Mouse (Mus musculus): ENCODE measurements at regions not wholly inside any gene's neighbourhood (a gene's known extent, or its start where the extent isn't known, plus 50 kb on each side); places are given as distances from the start of the nearest gene placed in this dataset.
A peak's percentile ranks its signal among the peaks of the same experiment; 100 is the strongest.

DNA sequence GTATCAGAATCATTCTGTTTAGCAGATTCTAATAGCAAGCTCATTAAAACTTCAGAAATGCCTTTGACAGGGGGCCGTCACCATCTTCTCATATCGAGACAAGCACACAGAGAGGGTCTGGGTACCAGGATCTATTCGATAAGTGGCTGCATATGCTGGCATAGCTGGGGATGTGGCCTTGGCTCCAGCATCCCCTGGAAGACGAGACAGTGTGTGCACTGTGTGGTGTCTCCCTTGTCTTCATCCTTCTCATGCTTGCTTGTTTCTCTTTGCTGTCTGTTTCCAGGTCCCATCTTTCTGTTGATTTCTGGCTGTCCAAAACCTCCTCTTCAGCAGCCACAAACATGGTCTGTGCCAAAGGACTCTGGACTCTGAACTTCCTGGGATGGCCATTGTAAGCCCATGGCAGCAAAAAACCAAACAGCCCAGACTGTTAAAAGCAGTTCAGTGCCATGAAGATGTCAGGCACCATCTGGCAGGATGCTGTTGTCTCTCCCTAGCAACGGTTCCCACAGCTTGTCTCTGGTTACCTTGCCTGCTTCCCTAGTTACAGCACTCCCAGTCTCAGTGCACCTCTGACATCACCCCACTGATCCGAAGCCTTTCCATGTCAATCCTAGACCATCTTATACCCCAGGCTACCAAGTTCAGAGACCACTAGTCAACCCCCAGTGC, 56.5 kb downstream of the Kctd12 start:
- peak; percentile 15 for DNase-seq (ENCODE audit: extremely low spot score, low spot score)

DNA sequence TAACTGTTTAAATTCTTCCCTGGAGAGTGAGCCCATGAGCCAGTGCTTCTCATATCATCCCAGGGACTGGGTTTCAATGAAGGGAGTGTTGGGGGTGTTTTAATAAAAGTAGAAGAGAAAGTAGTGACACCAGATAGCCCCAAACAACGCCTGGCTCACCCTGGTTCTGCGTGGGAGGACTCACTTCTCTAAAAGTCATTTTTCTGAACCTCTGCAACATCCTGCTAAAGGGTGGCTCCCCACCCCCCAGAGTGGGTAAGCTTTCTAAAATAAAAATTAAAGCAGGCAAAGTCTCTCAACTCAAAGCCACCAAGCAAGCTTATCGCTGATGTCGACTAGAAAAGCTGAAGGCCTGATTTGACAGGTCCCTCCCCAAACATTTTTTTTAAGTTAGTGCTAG, 57.8 kb downstream of the Kctd12 start:
- DNase-seq (ENCODE audit: extremely low spot score, low spot score) = no peak

DNA sequence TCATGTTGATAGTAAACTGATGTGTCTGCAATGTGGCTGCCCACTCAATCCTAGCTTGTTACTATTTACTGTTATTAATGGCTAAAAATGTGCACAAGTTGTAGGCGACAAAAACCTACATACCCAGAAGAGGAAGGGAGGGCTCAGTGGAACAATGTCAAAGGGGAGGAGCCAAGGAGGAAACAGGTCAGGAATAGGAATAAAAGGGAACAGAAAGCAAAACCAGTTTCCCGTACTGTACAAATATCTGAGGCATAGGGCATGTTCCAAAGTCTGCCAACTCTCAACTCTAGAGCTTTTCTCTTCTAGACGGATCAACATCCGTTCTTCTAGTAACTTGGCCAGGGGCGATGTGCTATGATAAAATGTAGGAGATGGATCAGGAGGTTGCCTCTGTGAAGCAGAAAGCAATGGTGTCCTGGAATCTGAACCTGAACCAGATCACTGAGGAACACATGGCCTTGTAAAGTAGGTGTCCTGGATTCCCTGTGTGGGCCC, 59.9 kb downstream of the Kctd12 start:
- no peak for DNase-seq (ENCODE audit: extremely low spot score, low spot score)

DNA sequence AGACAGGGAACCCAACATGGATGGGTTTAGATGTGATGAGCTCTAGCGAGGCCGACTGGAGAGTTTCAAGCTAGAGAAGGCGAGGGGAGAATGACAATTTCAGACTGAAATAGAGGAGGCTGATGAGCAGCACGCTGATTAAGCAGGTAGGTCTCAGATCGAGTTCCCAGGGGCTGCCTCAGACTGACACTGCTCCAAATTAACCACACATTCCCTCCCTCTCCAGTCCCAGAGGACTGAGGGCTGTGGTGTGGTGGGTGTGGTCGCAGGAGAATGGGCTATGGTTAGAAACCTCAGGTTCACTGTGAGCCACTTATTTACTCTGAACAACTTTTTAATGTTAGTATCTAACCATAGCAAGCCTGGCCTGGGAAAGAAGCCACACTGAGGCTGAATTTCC, 62.0 kb downstream of the Kctd12 start:
- DNase-seq (ENCODE audit: extremely low spot score, low spot score) = no peak

DNA sequence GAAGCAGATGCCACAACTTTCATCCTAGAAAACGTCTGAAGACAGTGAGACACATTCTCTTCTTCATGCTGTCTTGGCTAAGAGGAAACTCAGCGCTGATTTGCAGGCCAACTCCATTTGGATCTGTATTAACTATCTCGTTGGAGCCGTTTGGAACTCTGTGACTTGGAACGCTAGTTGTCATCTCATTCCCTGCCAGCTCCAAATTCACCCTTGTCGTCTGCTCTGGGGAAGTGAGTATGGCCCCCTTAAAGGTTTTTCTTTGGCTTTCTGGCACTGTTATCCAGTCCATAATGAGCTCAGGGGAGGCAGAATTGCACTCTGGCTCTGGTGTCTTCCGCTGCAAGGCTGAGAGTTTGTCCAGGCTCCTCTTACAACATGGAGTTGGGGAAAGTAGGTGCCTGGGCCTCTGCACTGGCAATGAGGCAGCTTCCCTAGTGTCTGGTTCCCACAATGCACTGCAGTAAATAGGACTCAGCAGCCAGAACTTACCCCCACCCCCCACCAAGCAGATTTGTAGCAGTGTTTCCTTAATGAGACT, 63.1 kb downstream of the Kctd12 start:
- no peak for DNase-seq (ENCODE audit: extremely low spot score, low spot score)

DNA sequence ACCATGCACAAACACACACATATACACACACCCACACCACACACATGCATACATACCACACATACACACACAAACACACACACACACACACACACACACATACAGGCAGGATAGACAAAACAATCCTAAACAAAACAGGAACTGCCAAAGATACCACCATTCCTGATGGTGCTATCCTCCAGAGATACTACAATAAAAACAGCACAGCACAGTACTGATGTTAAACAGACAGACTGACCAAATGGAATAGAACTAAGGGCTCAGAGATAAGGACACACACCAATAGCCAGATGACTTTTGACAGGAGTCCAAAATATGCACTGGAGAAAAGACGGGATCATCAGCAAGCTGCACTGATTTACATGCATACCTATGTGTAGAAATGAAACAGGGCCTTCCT, 64.5 kb downstream of the Kctd12 start:
- DNase-seq (ENCODE audit: extremely low spot score, low spot score) = no peak

DNA sequence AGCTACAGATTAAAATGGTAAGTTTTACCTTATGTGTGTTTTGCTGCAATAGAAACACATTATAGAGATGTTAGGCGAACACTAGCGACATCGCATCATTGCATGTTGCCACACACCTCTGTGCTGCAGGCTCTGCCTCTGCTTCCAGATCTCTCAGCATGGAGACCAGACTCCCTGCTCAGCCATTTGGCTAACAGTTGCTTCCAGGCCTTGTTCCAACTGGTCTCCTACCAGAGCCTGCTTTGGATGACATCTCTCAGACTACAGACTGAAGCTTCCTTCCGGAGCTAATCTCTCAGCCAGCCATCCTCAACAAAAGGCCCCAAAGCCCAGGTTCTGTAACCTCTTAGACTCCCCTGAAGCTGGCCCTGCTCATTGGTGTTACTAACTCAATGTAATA, 66.5 kb downstream of the Kctd12 start:
- DNase-seq (ENCODE audit: extremely low spot score, low spot score) = no peak

DNA sequence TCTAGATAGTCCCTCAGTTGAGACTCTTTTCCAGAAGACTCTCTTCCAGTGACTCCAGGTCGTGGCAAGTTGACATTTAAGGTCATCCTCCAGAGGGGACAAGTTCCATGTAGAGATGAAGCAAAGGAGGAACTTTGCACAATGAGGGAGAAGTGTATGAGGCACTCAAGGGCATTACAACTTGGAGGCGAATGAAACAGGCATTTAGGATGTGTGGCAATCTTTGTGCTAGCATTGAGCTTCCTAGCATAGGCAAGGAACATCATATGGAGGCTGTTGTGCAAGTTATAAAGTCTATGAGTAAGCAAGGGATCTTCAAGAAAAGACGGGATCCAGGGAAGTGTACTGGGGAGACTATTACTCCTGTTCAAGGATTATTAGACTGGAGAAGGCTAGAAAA, 70.9 kb downstream of the Kctd12 start:
- no peak for DNase-seq (ENCODE audit: extremely low spot score, low spot score)

DNA sequence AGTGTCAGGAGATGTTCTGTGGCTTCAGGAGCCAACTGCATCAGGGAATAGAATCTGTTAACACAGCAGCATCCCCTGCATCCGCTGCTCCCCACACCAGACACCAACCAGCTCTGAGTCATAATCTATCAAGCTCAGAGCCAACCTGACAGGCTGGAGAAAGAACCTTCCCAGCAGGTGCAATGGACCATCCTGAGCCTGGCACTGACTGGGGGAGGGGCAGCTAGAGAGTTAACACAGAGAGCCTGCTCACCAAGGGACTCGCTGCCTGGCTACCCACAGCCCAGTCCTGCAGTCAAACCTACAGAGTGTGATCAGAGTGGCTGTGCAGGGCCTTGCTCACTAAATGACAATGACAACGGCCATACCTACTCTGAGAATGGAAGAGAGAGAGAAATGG, 73.4 kb downstream of the Kctd12 start:
- DNase-seq (ENCODE audit: extremely low spot score, low spot score) = no peak

DNA sequence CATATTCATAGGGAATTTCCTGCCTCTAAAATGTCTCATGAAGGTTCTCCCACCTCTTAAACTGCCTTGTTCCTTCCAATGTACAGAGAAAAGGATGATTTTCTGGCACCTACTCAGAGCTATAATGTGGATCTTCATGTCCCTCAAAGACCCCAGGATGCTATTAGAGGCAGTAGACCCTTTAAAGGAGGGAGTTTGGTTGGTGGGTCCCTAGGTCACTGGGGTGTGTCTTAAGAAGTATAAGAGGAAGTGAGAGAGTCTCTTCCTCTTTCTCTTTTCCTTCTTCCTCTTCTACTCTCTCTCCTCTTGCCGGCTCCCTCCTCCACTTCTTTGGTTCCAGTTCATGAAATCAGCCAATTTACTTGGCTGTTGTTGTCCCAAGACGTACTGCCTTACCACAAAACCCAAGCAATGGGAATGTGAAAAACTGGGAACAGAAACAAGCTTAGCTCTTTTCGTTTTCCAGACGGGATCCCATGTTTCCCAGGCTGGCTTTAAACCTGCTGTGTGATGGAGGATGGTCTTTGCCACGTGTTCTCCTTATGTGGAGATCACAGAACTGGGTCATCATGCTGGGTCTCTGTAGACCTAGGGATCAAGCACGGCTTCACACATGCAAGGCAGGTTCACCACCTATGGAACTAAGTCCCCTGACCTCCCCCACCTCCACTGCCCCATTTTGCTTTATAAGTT, 74.9 kb downstream of the Kctd12 start:
- DNase-seq (ENCODE audit: extremely low spot score, low spot score) = no peak

DNA sequence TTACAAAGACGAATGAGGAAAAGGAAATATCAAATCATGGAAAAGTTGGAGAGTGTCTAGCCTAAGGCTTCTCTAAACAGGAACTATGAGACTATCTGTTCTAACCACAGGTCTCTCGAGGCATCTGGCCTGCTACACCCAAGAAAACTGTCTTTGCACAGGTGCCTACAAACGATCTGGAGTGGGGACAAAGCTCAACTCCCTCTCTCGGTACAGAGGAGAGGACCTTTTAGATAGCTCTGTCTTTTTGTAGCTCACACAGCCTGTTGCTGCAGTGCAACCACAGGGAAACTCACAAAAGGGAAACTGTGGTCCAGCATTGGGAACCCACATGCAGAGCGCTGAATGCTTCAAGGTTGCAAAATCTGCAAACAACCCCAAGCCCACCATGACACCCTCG, 75.6 kb downstream of the Kctd12 start:
- no peak for DNase-seq (ENCODE audit: extremely low spot score, low spot score)

DNA sequence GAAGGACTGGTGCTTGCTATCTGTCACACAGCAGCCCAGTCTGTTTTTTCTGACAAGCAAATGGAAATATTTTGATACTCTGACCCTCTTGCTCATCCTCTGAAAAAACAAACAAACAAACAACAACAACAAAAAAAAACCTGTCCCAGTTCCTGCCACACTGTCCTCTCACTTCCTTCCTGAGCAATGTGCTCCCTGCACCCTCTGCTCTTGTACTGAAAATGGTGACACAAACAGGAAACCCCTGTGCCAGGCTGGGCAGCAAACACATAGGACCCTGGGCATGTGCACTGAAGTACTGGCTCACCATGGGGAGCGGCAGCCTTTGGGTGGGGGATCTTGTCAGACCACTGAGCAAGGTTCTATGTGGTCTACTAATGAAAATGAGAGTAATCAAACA, 76.2 kb downstream of the Kctd12 start:
- DNase-seq (ENCODE audit: extremely low spot score, low spot score) = no peak

DNA sequence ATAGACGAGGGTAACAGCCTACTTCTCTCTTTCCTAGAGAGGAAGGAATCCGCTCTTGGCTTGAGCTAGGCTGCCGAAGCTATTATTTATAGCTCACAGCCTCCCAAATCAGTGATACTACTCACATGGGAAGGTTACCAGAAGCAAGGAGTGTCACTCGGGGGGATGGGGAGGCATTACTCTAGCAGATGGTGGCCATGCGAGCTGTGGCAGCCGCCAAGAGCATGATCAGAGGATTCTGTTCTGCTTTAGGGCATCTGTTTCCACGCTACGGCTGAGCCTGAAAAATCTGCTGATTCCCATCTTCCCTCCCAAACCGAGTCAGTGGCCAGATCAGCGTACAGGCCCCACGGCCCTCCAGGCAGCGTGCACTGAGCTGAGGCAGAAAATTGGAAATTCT, 79.5 kb downstream of the Kctd12 start:
- peak; percentile 39 for DNase-seq (ENCODE audit: extremely low spot score, low spot score)

DNA sequence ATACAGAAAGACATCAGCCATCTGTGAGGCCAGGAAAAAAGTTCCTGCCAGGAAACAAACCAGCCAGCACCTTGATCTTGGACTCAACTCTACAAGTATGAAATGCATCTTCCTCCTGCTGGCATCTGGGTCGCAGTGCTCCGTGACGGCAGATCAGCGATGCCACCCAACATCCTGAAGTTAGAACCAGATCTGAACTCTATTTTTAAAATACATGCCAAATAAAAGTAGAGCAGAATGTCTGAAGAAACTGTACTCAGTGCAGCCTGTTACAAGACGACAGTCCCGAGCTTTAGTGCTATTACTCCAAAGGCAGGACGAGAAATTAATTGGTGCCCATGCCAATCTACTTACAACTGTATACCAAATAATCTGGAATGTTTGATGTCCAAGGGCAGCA, 80.2 kb downstream of the Kctd12 start:
- DNase-seq (ENCODE audit: extremely low spot score, low spot score) = no peak

DNA sequence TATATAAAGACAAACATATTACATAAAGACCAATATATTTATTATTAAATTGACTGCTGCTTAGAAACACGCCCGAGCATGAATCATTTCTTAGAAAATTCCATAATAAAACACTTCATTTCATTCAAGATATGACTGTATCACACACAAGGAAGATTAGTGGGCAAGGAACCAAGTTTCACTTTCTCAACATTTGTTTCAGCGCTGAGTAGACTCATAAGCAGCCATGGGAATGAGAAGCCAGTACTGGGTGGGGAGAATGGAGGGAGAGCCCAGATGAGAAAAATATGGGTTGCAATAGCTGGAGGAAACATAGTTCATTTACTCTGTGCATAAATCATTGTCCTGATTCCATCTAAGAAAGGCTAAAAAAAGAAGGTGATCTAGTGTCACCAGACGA, 84.0 kb downstream of the Kctd12 start:
- DNase-seq (ENCODE audit: extremely low spot score, low spot score) = no peak

DNA sequence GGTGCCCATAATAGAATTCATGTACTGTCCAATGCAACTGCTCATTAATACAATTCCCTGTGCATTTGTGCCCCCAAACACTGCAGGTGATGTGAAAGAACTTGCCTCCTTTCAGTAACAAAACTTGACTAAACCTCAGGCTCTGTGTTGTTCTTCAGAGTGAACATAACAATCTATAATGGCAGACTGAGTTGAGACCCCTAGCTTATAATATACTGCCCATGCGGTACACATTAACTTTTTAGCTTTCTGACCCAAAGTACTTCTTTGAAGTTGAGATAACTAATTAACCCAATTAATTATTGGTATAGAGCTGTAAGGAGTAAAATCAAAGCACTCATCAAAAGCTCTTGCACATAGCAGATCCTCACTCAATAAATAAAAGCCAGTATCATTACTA, 85.4 kb downstream of the Kctd12 start:
- DNase-seq (ENCODE audit: extremely low spot score, low spot score) = no peak

DNA sequence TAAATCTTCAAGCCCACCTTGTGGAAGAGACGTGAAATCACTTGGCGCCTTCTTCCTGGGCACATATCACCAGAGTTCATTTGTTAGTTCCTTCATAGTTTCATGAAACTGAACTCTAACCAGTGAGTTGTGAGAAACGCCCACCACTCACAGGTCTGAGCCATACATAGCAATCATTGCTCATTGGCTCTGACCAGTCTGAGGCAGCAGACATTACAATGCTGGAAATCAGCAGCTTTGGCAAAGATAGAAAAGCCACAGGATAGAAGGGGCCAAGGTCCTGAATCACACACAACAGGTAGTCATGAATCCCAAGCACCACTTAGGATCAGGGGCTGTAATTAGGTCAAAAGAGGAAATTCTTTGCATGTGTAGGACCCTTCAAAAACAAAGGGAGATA, 85.9 kb downstream of the Kctd12 start:
- DNase-seq (ENCODE audit: extremely low spot score, low spot score) = no peak

DNA sequence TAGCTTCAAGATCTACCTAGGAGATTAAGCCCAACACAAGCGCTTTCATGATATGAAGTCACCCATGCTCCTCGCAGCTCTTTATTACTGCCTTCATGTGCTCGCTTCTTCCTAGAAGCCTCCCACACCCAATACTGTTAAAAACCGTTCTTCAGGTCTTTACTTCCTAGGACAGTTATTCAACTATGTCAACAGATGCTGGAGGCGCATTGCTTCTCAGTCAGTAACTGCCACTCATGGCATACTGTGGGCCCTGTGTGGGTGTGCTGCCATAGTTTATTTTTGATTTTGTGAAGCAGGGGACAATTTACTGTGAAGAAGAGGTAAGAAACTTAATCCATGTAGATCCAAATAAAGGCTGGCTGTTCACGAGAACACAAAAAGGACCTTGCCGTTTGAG, 89.2 kb downstream of the Kctd12 start:
- no peak for DNase-seq (ENCODE audit: extremely low spot score, low spot score)

DNA sequence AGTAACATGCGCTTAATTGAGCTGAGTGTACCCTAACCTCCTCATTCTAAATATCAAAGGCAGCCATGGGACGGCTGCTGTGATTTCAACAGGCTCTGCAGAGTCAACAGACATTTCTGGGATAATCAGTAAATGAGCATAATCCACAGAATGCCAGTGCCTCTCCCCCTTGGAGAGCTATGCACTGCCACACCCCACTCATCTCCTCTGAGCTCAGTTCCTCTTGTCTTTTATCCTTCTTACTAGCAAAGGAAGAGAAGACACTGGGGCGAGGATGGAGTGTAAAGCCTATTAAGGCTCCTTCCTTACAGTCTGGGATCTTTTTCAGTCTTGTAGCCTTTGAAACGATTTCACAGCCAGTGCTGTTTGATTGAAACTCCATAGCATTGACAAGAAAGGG, 90.9 kb downstream of the Kctd12 start:
- no peak for DNase-seq (ENCODE audit: extremely low spot score, low spot score)

DNA sequence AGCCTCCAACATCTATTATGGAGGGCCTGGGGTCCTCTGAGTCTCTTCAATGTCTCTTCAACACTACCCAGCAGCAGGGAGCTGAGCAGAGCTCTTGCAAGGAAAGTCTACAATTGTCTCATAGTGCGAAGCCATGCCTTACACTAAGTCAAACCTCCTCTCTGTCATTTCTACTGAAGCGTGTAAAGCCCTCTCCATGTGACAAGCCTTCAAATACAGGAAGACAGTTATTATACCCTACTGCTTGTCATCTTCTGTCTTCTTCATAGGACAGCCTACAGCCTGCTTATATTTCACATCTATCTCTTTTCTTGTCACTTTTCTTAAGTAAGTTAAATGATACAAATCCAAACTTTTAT, 97.2 kb downstream of the Kctd12 start:
- no peak for DNase-seq (ENCODE audit: extremely low spot score, low spot score)

DNA sequence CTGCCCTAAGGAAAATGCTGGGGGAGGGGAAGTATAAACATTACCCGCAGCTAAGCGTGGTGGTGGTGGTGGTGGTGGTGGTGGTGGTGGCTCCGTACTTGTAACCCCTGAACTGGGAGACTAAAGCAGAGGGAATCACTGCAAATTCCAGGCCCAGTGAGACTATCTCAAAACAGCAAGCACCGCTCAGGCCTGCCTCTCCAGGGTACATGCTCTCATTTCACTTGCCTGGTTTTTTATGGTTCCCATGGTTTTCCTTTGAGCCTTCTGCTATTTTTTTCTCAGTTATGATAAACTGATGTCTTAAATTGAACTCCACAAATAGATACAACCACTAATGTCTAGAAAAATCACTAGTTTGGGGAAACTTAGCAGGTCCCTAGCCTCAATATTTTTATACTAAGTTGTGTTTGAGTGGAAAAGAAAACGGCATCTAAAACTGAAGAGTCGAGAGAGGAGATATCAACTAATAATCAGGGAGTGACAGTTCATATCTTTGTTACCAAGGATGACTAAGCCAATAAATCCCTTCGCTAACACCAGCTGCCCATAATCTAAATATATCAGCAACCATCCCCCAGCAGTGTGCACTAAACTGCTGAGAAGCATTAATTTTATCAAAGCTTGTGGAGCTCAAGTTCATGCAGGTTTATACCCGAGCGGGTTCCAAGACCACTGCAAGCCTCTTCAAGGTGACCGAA, 97.7 kb downstream of the Kctd12 start:
- no peak for DNase-seq (ENCODE audit: extremely low spot score, low spot score)

DNA sequence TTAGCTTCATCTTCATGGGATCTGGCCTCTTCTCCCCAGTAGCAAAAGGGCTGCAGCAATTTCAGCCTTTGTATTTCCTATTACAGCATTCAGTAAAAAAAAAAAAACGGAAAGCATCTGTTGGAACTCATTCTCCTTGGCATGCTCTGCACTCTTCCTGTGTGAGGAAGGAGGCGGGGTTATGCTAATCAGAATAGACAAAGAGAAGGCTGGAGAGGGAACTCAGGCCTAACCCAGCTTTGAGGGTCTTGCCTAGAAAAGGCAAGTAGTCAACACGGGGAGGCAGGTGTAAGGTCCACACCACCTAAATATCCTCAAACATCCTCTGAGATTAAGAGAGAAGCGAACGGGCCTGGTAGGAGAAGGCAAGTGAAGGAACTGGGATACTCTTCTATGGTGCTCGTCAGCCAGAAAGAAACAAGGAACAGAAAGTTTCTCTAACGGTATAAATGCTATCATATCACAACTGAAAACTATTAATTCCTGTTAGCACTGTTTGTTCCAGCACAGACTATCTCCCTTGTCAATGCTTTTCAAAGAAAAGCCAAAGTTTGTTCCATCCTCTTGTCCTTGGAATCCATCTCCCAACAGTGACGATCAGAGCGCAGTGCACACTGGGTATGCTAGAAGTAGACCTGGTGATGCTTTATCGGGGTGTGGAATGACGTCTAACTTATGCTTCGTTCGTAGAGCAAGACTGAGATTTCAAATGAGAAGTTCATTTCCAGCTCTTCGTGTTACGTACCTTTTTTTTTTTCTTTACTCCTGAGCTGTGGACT, 98.9 kb downstream of the Kctd12 start:
- DNase-seq (ENCODE audit: extremely low spot score, low spot score) = no peak

Data from neural tube, embryonic 10.5 days (tissue).